Mouse (Mus musculus): Measurements from ENCODE around the gene Cercam.

DNA sequence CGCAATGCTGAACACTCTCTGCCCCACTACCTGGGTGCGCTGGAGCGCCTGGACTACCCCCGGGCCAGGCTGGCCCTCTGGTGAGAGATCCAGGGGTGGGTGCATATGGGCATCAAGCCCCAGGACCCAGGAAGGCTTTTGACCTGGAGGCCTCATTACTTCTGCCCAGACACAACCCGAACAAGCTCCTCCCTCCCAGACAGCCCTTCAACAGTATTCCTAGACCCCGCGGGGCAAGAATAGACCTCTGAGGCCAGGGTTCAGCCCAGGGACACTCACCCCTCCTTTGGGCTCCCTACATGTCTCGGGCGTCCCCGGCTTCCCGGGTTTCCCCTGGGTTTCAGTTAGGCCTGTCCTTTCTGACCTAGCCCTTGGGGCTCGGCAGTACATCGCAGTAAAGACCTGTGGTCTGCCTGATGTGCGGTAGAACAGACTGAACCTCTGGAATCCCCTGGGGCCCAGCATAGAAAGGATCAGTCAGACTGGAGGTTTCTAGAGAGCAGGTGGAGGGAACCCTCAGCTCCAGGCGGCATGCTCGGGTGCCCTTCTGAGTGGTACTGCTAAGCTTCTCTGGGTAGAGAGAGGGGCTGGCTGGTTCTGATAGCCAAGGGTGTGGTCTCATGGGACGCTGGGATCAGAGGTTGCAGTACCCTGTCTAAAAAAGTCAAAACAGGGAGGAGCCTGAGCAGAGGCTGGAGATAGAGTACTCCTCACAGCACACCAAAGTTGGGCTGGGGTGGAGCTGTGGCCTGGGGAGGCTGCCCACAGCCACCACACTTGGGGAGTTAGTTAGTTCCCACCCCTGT, 885 bp downstream of the Cercam start:
- TF ChIP-seq POLR2A (IDR thresholded peaks at IDR 0.05; ENCODE audit: borderline replicate concordance, extremely low read depth, insufficient read depth, insufficient read length, poor library complexity, severe bottlenecking) (no peak), CTCF (IDR thresholded peaks at IDR 0.05; ENCODE audit: borderline replicate concordance, extremely low read depth, insufficient read depth, insufficient read length) (no peak)

All from brain, embryonic 14.5 days (tissue).